Mouse (Mus musculus) hematopoietic stem cell, adult 5-6 weeks (primary cell): ENCODE data around the gene Hist1h2ai. TPM values are rescaled to one million over a fixed set of nuclear protein-coding genes. Genes with fewer than 3 reads are reported as not detected.
A peak's percentile ranks its signal among the peaks of the same experiment; 100 is the strongest.

Experiments
- ATAC-seq, 2 experiments: fragments of 125-278 bp in 1 of 2; replicated peaks in 1 of 2; 2 replicates each; pipeline ENCODE4 v1.8.0; 2016 to 2017; ENCODE audit warnings: inconsistent platforms in 2 of 2, mild to moderate bottlenecking in 2 of 2, moderate number of reproducible peaks in 2 of 2, low read depth in 1 of 2, moderate TSS enrichment in 1 of 2; ENCODE audit not compliant: low FRiP score in 2 of 2, poor library complexity in 2 of 2, severe bottlenecking in 2 of 2, insufficient read depth in 1 of 2, low TSS enrichment in 1 of 2
- total RNA-seq: library from RNA; stranded (forward); fragments of 172-1452, 232-1000 nt; gene quantifications from 2 replicates; pipeline ENCODE4 v1.2.3, GENCODE M21; 2017

The Hist1h2ai gene
- total RNA-seq, 1 experiment from 2014 or later: 1,529 TPM

DNA sequence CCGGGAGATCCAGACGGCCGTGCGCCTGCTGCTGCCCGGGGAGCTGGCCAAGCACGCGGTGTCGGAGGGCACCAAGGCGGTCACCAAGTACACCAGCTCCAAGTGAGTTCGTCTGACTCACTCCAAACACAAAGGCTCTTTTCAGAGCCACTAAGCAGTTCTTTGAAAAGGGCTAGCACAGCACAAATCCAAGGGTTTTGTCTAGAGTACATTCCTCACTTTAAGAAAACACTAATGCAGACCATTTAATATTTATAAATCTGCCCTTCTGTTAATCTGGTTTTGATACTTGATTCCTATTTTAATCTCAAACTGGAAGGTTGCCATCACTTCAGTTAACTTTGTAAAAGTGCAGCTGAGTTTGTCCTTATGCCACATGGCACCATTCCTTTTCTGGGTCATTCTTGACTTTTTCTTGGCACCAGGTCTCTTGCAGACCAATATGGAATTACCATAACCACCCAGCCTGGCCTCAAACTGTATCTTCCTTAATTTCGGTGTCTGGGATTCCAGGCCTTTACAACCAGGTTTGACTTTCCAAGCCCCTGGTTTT lies 6.2 kb downstream of the Hist1h2ai start:
- ATAC-seq: no peak

GRCm38 (mm10) chr13:21722993-21723836 lies 7.0 kb downstream of the Hist1h2ai start:
- ATAC-seq: no peak

- no peak for ATAC-seq
Observed at GRCm38 (mm10) chr13:21727948-21728572, 11.8 kb downstream of the Hist1h2ai start.

- ATAC-seq: no peak
Observed at GRCm38 (mm10) chr13:21729544-21729943, 13.3 kb downstream of the Hist1h2ai start.

DNA sequence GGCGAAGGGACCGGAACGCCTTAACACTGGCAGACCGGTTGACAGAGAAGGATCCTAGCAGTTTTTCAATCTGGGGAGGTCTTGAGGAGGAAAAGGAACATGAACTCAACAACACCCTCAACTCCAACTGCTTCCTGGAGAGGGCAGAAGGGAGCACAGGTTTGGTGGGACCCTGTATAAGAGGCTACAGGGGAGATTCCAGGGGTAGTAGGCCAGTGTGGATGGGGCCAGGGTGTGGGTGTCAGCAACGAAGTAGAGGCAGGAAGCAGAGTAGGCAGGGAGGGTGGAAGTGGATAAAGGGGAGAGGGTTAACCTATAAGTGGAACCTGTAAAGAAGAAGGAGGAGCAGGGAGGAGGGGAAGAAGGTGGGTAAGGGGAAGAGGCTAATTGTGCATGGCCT lies 17.2 kb downstream of the Hist1h2ai start:
- no peak for ATAC-seq

GRCm38 (mm10) chr13:21734010-21734905 lies 18.0 kb downstream of the Hist1h2ai start:
- ATAC-seq: peak; percentile 60 to 78

DNA sequence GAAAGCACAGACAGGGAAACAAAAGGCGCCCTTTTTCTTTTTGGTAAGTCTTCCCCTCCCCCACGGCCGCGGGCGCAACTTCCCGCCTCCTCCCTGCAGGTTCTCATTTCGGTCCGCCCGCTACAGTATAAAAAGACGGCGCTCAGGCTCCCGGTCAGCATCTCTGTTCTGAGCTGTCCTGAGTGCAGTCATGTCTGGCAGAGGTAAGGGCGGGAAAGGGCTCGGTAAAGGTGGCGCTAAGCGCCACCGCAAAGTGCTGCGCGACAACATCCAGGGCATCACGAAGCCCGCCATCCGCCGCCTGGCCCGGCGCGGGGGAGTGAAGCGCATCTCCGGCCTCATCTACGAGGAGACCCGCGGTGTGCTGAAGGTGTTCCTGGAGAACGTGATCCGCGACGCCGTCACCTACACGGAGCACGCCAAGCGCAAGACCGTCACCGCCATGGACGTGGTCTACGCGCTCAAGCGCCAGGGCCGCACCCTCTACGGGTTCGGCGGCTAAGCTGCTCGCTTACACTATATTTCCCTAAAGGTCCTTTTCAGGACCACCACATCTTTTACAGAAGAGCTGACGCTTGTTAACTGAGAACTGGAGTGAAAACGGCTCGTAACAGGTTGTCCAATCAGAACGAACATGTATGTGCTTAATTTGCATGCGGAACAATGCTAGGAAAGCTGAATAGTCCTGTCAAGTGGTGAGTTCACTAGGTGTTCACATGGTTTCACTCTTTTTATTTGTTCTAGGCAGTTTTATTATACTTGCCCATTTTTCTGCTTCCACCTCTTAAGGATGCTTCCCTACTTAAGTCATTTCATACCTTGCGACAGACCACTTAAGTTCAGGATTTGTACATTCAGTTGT lies 18.9 kb downstream of the Hist1h2ai start, which contains the start of gene Hist1h4j:
Hist1h4j (plus strand) TSS at position 159 of the 862 bp plus-strand sequence.
- peak; percentile 67 to 79 for ATAC-seq

DNA sequence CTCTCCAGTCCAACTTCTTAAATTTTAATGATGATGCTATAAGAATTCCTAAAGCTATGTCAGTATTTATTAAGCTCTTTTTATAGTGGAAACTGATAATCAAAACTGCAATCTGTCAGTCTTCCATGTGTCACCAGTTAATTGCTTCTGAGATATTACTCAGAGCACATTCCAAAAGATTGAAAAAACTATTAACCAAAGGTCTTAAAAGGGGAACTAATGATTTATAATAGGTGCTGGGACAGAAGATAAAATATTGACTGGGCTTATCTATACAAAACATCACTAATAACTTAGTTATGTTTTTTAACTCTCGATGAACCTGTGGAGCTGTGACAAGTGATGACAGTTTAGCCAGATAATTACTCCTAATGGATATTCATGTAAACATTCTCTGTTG lies 28.8 kb downstream of the Hist1h2ai start:
- ATAC-seq: no peak

- no peak for ATAC-seq
Observed at GRCm38 (mm10) chr13:21749387-21750158, 33.4 kb downstream of the Hist1h2ai start.

- ATAC-seq: peak; percentile 47 to 76
Observed at GRCm38 (mm10) chr13:21750159-21751017, 34.2 kb downstream of the Hist1h2ai start, which contains the start of gene Hist1h4k. Gene Hist1h4k, minus strand, starts transcription at chr13:21750505.

GRCm38 (mm10) chr13:21751417-21751816 lies 35.2 kb downstream of the Hist1h2ai start:
- ATAC-seq: no peak

DNA sequence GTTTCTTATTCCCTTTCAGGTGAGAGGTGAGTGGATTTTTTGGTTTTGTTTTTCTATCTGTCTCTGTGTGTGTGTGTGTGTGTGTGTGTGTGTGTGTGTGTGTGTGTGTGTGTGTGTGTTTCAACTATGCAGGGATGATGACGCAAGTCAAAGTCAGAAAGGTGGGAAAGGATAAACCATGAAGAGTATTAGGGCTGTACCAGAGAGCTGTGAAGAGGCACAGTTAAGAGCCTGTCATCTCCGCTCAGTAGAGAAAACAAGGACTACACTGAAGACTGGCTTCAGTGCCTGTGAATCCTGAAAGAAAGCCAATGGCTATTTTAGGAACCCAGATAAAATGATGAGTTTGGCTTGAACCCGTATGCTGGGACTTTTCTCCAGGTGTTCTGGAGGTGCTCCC lies 35.6 kb downstream of the Hist1h2ai start:
- no peak for ATAC-seq

- no peak for ATAC-seq
Observed at GRCm38 (mm10) chr13:21752356-21752755, 36.1 kb downstream of the Hist1h2ai start.

DNA sequence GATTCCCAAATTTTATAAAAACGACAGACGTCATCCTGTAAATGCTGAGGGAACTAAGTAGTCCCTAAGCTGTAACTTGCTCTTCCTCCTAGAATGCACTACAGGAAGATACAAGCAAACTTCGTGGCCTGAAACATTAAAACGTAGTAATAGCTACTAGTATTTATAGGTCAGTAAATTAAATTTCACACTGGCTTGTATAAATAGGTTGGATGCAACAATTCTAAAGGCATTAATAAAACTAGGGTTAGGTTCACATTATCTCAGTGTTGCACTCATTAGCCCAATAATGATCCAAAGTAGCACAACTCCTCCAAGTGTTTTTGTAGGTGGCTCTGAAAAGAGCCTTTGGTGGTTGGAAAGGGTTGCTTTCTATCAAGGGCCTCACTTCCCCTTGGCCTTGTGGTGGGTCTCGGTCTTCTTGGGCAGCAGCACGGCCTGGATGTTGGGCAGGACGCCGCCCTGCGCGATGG lies 36.9 kb downstream of the Hist1h2ai start:
- ATAC-seq: no peak
